Mouse (Mus musculus): ENCODE results near the gene Crebzf.

Crebzf gene

DNA sequence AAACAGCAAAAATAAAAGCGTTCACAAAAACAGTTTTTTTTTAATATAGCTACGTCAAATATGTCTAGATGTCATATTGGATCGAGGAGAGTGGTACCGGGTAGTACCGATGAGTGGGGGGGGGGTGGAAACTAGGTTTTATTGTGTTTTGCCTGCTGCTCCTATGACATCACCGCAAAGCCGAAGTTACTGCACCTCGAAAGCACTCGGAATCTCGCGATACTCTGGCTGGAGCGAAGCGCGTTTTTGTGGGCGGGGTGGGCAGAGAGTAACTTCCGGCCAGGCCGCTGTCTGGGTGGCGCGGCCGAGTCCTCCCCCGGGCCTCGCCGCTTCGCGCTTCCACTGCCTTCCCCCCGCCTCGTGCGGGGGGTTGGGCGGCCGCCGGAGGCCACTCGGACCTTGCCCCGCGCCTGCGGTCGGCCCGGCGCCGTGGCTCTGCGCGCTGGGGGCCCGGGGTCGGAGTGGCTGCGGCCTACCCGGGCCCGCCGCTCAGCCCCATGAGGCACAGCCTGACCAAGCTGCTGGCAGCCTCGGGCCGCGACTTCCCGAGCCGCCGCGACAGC is at the start of gene Crebzf:
TSS of gene Crebzf (plus strand) at position 212 of the 563 bp plus-strand sequence.
- DNase-seq, result peak; percentile 98

DNA sequence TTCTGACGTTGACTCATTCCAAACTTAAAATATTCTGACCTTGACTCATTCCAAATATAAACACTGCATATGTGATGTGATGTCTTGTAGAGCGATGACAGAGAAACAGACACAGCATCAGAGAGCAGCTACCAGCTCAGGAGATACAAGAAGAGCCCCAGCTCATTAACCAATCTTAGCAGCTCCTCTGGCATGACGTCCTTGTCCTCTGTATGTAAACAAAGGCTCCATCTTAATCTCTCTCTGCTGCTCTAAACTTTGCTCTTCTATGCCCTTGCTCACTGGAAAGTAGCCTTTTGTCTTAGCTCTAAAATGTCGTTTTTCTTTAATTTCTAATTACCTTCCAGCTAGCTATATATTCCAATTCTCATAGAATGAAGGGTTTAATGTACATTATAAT is 47.5 kb upstream of the Crebzf start:
- no peak for DNase-seq

DNA sequence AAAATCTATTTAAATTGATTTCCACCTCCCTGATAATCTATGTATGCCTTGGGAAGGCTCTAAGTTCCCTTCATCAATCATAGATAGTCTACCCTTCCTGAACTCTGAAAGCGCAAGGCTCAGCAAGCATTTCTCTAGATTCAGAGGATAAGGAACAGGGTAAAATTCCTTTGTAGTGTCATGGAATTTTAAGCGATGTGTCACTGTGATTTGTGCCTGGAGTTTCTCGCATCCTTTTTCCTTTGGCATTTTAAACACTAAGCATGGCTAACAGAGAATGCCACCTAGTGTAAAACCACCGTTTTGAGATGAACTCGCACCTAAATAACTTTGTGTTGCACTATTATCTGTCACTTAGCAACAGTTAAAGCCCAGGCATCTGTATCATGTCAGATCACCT is 46.6 kb upstream of the Crebzf start:
- no peak for DNase-seq

DNA sequence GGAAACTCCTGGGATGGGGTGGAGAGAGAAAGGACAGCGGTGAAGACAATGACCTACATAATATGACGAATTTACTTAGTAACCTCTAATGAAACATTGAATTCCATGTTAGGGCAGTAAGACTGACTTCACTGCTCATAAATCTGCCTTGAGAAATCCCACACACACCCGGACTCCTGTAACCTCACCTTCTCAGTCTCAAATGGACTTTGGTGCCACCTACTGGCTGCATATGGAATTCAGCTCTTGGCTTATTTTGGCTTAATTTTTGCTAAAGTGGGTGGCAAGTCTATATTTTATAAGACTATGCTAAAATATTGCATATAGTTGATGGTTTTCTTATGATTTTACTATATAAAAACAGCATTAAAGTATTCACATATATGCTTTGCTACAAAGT is 32.6 kb upstream of the Crebzf start:
- DNase-seq, result peak in 1 of 2 experiments; percentile 80

DNA sequence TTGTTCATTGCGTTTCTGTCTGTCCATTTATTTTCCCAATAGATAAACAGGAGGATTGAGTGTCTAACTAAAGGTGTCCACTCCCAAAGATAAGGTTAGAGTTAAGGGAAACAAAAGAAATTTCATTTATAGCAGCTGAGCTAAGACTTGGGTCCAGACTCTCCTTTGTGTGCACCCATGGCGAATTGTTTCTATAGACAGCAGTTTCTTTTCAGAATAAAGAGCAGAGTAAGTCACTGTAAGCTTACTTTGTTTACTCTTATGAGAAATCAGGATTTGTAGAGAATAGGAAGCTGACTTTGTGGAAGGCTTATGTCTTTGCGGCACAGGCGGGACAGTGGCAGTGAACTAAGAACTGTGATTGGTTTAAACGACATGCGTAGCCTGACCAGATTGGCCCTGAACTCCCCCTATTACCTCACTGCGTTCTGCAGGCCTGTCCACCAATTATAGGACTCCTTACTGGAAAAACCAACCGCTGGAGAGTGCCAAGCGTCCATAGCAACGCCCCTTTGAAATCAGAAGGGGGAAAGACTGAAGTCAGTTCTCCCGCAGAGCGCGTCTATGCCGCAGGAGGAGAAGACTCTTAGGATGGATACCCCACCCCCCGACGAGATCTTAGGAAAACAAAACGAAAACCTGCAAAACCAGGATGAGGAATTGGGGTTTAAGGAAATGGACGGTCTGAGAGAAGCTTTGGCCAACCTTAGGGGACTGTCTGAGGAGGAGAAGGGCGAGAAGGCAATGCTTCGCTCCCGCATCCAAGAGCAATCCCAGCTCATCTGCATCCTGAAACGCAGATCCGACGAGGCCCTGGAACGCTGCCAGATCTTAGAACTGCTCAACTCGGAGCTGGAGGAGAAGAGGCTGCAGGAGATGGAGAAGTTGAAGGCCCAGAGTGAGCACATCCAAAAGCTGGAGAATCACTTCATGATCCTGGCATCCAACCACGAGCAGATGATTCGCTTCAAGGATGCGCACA is 16.2 kb upstream of the Crebzf start, which contains the start of gene Ccdc89:
TSS of gene Ccdc89 (plus strand) at position 558 of the 982 bp plus-strand sequence.
- DNase-seq, result peak; percentile 83 to 86

DNA sequence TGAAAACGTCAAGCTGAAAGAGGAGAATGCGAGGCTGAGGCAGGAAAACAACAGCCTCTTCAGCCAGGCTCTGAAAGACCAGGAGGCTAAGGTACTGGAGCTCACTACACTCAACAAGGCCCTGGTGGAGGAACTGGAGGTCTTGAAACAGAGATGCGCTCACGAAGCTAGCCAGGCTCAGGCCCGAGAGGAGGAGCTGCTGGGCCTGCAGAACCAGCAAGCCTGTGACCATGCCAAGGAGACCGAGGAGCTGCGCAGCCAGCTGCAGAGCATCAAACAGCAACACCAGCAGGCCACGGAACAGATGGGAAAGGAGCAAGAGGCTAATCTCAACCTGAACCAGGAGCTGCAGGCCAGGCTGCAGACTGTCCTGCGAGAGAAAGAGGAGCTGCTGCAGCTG is 15.5 kb upstream of the Crebzf start:
- DNase-seq, result peak in 1 of 2 experiments; percentile 42

DNA sequence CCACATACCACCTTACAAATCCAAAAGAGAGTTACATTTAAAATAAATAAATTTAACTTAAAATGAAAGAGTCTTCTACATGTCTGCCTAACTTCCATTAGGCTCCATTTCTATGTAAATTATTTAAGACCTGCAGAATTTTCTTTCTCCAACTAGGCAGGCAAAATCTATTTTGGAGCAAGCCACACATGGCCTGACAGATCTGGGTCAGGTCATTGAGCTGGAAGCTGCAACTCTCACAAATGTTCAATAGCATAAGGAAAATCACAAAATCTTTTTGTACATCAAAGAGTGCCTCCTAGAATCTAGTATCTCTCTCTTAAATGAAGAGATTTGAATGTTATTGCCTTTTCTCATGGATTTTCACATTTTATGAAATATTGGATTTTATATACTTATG is 10.3 kb upstream of the Crebzf start:
- DNase-seq, result no peak

DNA sequence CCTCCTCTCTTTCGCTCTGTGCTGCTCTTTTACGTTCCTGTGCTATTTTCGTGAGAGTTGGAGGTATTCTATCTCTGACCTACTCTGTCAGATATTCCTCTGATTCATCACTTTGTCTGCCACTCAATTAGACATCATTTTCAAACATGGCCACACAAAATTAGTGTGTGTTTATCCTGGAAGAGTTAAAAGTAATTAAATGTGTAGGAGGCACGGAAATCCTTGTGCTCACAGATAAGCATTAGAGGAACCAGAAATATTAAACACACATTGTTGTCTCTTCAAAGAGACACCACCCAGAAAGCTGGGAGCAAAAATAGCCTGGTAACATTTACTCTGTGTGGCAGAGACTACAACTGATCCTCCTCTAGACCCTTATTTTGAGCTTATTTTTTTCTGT is 2.5 kb upstream of the Crebzf start:
- DNase-seq, result no peak

DNA sequence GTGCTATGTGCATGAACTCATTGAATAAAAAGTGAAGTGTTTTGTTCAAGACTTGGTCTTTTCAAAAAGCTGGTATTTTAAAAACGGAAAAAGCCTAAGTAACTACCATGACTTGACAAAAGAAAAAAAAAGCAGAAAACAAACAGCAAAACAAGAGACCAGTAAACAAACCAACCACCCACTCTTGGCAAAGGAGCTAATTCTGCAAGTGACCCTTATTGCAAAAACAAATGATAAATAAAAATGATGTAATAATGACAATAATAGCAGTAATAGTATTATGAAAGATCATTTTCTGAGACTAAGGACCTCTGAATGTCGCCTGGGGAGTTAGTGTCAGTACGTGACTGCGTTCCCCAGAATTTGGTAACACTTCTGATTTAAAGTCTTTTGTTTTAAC is 459 bp upstream of the Crebzf start:
- no peak for DNase-seq

DNA sequence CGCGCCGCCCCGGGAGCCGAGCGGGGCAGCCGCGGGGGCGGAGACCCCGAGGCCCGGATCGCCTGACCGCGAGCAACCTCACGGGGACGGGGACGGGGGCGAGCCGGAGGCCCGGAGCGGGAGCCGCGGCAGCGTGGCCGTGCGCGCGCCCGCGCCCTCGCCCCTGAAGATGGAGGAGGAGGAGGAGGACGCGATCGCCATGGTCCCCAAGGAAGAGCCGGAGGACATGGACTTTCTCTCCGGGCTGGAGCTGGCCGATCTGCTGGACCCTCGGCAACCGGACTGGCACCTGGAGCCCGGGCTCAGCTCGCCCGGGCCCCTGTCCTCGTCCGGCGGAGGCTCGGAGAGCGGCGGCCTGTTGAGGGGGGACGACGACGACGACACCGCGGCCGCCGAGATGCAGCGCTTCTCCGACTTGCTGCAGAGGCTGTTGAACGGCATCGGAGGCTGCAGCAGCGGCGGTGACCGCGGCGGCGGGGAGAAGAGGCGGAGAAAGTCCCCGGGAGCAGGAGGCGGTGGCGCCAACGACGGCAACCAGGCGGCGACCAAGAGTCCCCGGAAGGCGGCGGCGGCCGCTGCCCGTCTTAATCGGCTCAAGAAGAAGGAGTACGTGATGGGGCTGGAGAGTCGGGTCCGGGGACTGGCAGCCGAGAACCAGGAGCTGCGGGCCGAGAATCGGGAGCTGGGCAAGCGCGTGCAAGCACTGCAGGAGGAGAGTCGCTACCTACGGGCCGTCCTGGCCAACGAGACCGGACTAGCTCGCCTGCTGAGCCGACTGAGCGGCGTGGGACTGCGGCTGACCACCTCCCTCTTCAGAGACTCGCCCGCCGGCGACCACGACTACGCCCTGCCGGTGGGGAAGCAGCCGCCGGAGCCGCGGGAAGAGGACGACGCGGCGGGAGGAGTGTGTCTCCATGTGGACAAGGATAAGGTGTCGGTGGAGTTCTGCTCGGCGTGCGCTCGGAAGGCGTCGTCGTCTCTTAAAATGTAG is 867 bp downstream of the Crebzf start:
- peak; percentile 78 to 86 for DNase-seq

DNA sequence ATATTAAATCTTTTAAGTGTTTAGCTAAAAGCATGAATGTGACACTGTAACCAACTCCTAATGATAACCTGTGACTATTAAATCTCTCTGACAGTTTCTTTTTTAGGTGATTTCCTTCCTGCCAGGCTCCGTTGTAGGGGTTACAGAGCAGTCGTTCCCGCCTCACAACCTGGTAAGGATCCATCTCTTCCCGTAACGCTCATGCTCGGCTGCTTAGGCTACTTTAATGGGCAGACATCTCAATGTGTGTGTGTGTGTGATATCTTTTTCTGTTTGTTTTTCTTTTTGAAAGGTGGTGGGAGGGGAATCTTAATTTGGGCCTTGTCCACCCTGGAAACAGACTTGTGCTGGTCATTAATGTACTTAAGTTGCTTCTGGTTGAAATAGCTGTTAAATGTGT is 1.7 kb downstream of the Crebzf start:
- DNase-seq, result no peak

DNA sequence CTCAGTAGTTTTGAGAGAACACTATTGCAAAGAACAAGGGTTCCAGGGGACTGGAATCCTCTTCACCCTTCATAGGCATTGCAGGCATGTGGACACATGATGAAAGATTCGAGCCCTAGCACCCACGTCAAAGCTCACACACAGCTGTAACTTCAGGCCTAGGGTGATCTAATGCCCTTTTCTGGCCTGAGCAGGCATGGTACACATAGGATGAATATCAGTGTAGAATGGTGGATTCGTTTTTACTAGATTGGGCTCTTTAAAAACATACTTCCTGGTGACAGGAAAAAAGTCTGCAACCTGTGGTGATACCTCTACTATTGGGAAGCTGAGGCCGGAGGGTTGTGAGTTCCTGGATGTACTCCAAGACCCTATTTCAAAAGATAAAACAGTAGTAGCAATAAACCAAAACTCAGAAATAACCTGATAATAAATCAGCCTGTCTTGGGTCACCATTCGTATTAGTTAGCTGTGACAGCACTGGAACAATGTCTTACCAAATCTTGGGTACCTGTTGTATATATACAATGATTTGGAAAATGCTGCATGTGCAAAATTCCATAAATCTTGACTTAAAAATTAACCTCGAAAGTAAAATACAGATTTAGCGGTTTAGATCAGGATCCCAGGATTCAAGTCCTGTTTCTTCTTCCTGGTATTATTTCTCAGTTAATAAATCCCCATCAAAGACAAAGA is 13.8 kb downstream of the Crebzf start:
- DNase-seq, result no peak

DNA sequence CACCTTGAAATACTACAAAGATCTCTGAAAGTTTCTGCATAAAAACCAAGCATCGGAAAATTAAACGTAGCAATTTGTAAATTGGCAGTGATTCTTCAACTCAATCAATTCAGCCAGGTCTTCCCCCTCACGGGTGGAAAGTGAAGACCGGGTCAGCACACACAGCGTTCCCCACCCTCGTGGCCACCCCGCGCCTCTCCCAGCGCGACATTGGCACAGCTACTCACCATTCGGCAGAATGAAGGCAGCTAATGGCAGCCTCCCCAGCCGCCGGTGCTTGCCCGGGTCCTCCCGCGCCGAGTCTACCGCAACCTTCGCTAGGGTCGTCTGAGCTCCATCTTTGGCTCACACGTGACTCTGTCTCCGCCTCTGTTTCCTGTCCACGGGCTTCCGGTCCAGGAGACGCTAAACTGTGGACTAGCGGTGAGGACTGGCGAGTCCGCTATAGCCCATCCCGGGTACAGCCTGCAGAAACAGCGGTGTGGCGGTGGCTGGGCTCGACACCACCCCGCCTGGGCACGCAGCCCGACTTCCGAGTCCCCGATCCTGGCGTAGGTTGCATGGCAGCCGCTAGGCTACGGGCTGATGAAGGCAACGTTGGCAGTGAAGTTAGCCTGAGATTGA is 14.4 kb downstream of the Crebzf start, which contains the start of gene Tmem126a:
TSS of gene Tmem126a (minus strand) at position 385 of the 624 bp plus-strand sequence.
- DNase-seq, result peak; percentile 88 to 90

DNA sequence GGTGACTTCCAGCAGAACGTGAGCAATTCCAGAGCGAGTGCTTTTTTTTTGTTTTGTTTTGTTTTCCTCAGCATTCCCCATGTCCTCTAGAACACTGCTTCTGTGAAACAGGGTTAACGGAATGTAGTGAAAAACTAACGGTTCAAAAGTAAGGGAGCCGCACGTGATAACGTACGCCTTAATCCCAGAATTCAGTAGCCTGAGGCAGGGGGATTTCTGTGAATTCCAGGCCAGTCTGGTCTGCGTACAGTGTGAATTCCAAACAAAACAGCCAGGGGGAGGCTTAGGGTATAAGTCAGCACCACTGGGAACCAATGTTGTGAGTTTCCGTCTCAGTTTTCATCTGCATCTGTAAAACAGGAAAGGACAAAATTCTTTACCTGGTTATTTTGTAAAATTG is 15.0 kb downstream of the Crebzf start:
- DNase-seq, result no peak

DNA sequence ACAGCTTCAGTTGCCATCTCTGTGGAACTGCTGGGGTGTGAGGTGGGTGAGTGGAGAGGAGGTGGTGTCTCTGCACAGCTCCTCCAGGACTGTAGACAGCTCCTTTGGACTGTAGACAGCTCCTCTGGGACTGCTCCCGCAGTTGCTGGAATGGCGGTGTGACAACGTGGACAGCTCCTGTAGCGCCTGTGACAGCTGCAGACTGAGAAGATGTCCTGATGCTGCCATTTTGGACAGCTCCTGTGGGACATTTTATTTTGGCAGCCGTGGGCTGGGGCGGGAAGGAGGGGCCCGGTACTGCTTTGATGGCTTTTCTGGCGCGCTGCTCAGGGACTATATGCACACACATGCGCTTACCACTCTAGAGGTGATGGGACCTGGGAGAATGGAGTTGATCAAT is 17.8 kb downstream of the Crebzf start:
- DNase-seq, result no peak

DNA sequence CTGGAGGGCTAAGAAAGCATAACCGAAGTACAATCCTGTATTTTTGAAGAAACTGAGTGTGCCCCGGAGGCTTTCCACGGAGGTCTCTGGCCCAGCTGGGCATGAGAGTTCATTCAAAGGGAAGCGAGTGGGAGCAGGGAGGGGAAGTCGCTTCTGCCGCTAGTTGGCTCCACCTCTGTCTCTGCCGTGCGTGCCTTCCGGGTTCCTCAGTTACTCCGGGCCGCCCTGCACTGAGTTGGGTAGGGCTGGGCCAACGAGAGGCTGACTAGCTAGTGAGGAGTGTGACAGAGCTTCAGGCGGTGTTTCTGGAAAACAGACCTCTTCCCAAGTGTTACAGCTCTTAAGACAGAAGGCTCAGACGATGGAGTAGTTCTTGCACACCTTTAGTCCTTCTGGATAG is 18.4 kb downstream of the Crebzf start:
- DNase-seq, result peak; percentile 59 to 61

DNA sequence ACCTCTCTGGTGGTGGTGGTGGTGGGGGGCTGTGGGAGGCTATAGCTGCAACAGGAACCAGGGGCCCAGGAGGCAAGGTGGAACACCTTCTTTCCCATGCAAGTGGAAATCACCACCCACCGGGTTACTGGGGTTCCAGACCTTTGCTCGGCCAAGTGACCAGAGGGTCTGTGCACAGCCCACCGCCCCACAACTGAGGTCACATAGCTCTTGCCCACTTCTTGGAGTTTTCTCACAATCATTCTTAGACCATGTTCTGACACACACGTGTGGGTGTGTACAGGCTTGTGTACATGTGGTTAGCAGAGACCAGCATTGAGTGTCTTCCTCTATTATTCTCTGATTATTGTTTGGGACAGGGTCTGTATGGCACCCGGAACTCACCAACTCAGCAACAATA is 18.9 kb downstream of the Crebzf start:
- DNase-seq, result no peak

DNA sequence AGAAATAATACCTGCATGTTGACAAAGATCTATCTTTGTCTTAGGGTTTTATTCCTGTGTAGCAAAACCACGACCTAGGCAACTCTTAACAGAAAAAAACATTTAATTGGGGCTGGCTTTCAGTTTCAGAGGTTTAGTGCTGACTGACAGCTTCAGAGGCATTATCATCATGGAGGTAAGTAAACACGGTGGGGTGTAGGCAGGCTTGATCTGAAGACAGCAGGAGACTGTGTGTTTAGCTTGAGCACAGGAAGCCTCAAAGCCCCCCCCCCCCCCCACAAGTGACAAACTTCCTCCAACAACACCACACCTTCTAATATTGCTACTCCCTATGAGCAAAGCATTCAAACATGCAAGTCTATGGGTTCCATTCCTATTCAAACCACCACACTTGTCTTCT is 31.0 kb downstream of the Crebzf start:
- DNase-seq, result no peak

DNA sequence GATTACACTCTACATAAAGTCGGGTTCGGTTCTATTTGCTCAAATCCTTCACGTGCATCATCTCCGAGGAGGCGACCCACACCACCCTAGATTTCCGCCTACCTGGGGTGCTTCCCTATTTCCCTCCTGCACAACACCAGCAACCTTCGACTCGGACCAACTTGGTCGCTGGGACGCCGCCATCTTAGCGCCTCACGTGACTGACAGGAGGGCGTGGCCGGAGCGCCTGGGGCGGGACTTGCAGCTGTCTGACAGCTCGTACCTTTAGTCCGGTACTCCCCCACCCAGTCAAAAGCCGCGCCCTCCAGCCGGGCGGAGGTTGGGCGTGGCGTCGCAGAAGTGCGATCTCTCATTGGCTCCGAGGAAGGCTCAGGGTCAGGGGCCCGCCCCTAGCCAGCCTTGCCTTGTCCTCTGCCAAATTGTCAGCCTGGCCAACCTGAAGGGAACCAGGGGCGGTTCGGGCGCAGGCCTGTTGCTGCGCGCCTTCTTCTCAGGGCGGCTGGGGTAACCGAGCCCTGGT is 33.3 kb downstream of the Crebzf start, which contains the start of gene Tmem126b:
TSS of gene Tmem126b (minus strand) at position 209 of the 520 bp plus-strand sequence.
- DNase-seq, result peak; percentile 99

DNA sequence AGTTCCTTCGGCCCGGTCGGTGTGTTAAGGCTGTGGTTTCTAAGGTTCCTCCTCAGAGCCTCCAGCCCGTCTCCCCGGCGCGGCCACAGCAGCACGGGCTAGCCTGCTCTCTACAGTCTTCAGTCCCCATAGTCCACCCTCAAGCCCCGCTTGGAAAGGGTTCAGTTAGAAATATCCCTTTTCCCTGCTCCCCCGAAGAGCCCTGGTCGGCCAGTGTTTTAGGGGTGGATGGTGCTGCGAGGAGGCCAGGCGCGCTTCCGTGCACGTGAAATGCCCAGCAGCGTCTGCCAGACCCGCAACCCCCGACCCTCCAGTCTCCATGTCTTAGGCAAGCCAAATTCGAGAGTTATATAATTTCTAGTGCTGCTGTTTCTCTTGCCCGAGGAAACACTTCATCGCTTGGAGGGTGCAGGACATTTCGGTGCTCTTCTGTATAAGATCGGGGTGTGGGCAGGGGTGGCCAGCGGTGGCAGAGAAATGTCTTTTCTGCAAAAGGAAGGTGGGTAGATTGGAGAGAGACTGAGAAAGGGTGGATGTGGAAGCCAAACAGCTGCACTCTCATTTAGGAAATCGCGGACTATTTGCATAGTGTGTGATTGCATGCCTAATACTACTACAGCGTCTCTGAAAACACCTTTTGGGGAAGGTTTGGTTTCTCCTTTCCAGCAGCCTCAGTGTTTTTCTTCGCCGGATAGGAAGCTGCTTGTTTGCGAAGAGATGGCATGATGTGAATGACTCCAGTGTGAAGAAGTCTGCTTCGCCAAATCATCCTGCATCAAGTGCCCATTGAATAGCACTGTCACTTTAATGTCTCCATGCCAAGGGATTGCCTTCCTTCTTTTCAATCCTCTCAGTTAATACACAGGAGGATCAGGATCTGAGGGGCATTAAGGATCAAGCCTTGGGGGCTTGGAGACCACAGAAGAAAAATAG is 34.0 kb downstream of the Crebzf start, which contains the start of gene Dlg2:
TSS of gene Dlg2 (plus strand) at position 360 of the 933 bp plus-strand sequence.
- no peak for DNase-seq
